Mouse (Mus musculus): ENCODE results near the gene B3galt6.
A peak's percentile ranks its signal among the peaks of the same experiment; 100 is the strongest.

B3galt6 gene

DNA sequence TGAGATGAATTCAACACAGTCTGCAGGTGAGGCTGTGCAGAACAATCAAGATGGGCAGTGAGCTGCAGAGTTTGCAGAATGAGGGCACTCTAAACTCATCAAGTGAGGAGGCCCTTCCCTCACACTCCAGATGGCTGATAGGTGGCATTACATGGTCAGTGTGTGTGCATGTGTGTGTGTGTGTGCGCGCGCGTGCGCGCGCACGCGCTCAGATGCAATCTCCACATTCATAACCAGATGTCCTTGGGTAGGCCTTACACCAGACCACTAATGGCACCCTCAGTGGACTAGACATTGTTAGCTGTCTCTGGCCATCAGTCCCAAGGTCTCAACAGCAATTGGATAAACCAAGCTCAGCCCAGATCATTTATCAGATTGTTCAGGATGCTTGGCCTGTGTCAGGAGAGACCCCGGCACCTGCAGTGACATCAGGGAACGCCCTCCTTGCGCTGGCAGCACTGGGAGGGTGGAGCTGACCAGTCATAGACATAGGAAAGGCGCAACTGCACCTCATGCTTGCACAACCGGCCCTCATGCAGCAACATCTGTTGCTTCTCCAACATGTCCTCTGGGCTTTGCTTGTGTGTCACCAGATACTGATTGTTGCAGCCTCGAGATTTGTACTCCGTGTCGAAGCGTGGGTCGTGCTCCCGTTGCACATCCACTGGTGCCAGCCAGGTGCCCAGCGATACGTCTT, 1.1 kb downstream of the B3galt6 start:
- no peak for DNase-seq (ENCODE audit: low read depth, low spot score)

DNA sequence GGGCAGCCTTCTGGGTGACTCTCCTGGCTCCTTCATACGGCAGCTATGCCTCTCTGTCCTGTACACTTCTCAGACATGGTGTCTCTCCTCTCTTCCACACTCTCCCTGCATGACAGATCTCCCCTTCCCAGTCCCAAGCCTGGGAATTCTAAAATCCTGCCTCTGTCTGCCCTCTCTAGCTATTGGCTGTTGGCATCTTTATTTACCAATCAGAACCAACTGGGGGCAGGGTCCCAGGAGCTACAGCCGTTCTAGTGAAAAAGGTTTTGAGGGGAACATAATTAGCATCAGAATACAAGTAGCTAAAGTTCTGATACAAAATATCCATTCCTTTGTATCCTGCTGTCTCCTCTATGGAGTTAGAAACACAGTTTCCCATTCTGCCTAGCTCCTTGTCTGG, 8.7 kb downstream of the B3galt6 start:
- DNase-seq (ENCODE audit: low read depth, low spot score): no peak

- DNase-seq (ENCODE audit: low read depth, low spot score): no peak
These were observed 10.9 kb downstream of the B3galt6 start for GRCm38 (mm10) chr4:155981436-155982082.

GRCm38 (mm10) chr4:155973239-155973638, 19.2 kb downstream of the B3galt6 start:
- DNase-seq (ENCODE audit: low read depth, low spot score): no peak

DNA sequence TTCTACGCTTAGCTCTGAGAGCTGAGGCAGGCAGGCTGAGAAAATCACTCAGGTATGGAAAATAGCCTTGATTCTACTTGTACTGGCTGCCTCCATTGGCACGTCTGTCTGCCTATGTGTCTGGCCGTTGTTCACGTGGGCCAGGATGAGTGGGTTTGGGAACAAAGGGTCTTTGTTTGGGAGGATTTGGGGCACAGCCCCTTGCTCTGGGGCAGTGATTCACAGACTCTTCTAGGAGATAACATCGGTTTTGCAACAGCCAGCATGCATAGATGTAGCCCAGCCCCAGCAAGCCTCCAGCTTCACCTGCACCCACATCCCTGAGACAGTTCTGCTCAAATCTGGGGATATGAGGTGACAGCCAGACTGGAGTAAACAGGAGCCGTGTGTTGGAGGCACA, 19.8 kb downstream of the B3galt6 start:
- no peak for DNase-seq (ENCODE audit: low read depth, low spot score)

GRCm38 (mm10) chr4:155970286-155970685, 22.2 kb downstream of the B3galt6 start:
- DNase-seq (ENCODE audit: low read depth, low spot score): no peak

DNA sequence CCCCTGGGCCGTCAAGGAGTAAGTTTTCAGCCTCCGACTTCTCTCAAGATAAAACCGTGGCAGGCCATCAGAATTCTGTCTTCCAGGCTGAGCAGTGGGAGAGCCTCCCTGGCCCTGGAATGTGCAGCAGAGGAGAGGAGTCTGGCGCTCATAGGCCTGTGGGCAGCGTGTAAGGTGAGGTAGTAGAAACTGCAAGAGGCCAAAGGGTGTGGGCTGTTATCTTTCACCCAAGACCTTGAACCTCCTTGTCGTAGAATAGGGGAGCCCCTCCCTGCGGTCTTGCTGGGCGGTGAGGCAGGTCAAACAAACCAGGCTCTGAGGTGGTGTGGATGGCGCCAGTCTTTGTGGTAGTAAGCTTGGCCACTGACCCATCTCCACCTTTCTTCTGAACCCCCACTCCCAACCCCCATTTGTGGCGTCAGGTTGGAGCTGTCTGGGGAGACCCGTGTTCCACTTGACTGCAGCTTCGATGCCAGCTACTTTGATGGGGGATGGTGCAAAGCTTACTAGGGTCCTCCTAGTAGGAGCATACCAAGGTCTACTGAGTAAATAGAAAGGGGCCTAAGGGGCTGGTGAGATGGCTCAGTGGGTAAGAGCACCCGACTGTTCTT, 23.3 kb downstream of the B3galt6 start:
- DNase-seq (ENCODE audit: low read depth, low spot score): no peak

DNA sequence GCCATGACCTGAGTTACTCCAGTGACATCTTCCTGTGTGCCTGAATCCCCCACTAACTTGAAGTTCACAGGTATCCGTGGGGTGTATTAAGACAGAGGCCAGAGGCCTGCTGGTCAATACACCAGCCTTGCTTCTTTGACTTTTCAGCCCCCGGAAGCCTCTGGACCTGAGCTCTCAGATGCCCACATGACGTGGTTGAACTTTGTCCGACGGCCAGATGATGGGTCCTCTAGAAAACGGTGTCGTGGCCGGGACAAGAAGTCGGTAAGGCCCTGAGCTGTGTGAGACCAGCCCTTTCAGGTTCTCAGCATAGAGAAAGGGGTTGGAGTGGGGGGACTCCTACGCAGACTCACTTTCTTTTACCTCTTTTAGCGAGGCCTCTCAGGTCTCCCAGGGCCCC, 28.1 kb downstream of the B3galt6 start:
- no peak for DNase-seq (ENCODE audit: low read depth, low spot score)

GRCm38 (mm10) chr4:155963106-155963505, 29.3 kb downstream of the B3galt6 start:
- DNase-seq (ENCODE audit: low read depth, low spot score): no peak

- peak; percentile 58 for DNase-seq (ENCODE audit: low read depth, low spot score)
These were observed 30.1 kb downstream of the B3galt6 start, which contains the start of gene C1qtnf12 for GRCm38 (mm10) chr4:155962167-155962971. Gene C1qtnf12 (plus strand): TSS chr4:155962318.

- DNase-seq (ENCODE audit: low read depth, low spot score): peak; percentile 83
These were observed 33.2 kb downstream of the B3galt6 start for GRCm38 (mm10) chr4:155959275-155959674.

DNA sequence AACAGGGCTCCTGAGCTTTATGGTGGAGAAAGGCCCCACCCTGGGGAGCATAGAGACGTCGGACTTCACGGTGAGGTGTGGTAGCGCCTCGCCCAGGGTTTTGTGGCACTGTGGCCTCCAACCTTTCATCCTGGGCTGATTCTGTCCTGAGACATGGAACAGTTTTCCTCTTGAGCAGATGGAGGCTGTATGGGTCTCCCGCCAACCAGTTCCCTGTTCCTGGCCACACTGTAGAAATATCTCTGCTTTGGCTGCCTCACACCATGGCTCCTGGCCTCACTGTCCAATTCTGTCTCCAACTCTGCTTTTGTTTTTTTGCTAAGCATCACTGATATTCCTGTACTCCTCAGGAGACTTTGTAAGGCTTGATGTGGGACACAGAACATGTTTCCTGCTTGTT, 37.0 kb downstream of the B3galt6 start:
- DNase-seq (ENCODE audit: low read depth, low spot score): no peak

GRCm38 (mm10) chr4:155947094-155947493, 45.4 kb downstream of the B3galt6 start:
- no peak for DNase-seq (ENCODE audit: low read depth, low spot score)

DNA sequence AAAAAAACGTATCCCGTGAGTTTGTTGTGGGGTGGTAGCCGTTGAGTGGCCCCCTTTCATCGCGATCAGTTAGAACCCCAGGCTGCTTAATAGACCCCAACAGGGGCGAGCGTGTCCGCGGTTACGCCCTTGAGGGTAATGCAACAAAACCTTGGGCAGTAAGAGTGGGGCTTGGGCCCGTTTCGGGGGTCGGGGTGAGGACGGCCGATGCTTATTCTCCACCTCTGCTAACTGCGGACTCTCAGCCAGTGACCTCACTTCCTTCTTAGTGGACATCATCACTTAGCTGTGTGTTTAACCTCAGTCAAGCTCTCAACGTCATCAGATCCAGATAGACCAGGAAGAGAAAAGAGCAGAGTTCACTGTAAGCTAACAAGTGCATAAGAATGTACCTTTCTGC, 48.2 kb downstream of the B3galt6 start:
- peak; percentile 65 for DNase-seq (ENCODE audit: low read depth, low spot score)

DNA sequence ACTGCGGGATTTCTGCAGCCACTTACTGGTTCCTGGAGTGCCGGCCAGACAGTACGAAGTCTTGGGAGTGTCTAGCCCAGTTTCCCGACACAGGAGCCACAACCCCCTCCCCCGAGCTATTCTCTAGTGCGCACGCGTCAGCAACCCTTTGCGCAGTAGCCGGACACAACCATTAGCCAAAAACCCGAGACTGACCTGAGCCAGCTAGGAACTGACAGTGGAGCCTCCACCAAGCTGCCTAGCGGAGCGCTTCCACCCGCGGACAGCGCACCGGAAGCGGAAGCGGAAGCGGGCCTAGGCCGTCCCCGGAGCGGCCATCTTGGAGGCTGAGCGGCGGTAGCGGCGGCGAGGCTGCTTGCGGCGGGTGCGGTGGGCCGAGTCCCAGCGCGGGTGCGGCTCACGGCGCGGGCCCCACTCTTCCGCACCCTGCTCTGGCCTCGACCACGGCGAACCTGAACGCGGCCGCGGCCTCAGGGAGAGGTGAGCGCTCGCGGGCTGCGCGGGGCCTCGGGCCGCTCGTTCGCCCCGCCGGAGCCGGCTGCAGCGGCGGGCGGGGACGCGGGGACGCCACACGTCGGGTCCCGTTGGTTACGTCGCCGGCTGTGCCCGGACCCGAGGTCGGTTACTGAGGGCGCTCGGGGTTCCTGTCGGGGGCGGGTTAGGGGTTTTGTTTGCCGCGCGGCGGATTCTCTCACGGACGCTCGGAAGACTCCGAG, 48.8 kb downstream of the B3galt6 start, which contains the start of gene Ube2j2:
Gene Ube2j2 (plus strand): TSS at position 298 of the 716 bp plus-strand sequence.
- peak; percentile 94 for DNase-seq (ENCODE audit: low read depth, low spot score)

GRCm38 (mm10) chr4:155943049-155943452, 49.4 kb downstream of the B3galt6 start:
- DNase-seq (ENCODE audit: low read depth, low spot score): peak; percentile 45
